Mouse (Mus musculus) midbrain, embryonic 12.5 days (tissue): ENCODE measurements around the gene Casq1. TPM values are rescaled to one million over a fixed set of nuclear protein-coding genes. Genes with fewer than 3 reads are reported as not detected.

ENCODE experiments used
- ATAC-seq: fragments of 200-750 bp; cut with Nextera tagmentation; 2 replicates; pipeline ENCODE4 v1.8.0; 2017; ENCODE audit warnings: low read depth, moderate TSS enrichment, moderate library complexity; ENCODE audit not compliant: low FRiP score
- H3K27ac ChIP-seq: fragments of 300-500 bp; sonication (generic); replicated peaks from 2 replicates; pipeline ENCODE4 v1.5.1; 2016; ENCODE audit warnings: mild to moderate bottlenecking
- H3K27me3 ChIP-seq: fragments of 300-500 bp; sonication (generic); 2 replicates; pipeline ENCODE4 v1.6.1; 2016; ENCODE audit warnings: mild to moderate bottlenecking
- H3K36me3 ChIP-seq: fragments of 300-500 bp; sonication (generic); 2 replicates; pipeline ENCODE4 v1.6.1; 2016
- H3K4me1 ChIP-seq: fragments of 300-500 bp; sonication (generic); 2 replicates; pipeline ENCODE4 v1.6.1; 2016
- H3K4me2 ChIP-seq: fragments of 300-500 bp; sonication (generic); replicated peaks from 2 replicates; pipeline ENCODE4 v1.6.1; 2016; ENCODE audit warnings: mild to moderate bottlenecking, moderate library complexity
- H3K4me3 ChIP-seq: fragments of 300-500 bp; sonication (generic); 2 replicates; pipeline ENCODE4 v1.5.1; 2016; ENCODE audit warnings: mild to moderate bottlenecking
- H3K9ac ChIP-seq: fragments of 300-500 bp; sonication (generic); replicated peaks from 2 replicates; pipeline ENCODE4 v1.6.1; 2016; ENCODE audit warnings: mild to moderate bottlenecking, moderate library complexity
- H3K9me3 ChIP-seq: fragments of 300-500 bp; sonication (generic); 2 replicates; pipeline ENCODE4 v1.6.1; 2016; ENCODE audit warnings: mild to moderate bottlenecking
- WGBS: fragments of 180-500 bp; shearing (Covaris S2); methylation state at CpG from one replicate; pipeline ENCODE4 v1.1.7; 2016; 5-methylcytosine and 5-hydroxymethylcytosine counted together
- polyA plus RNA-seq: library from polyadenylated mRNA; unstranded; fragments of >200 nt; fragmentation: Nextera tagmentation; extraction: Ambion mirVana; gene quantifications from 2 replicates; pipeline ENCODE4 v1.2.1, GENCODE M21; 2016

Casq1 gene
- polyA plus RNA-seq, 1 experiment from 2014 or later: 2.1 TPM

DNA sequence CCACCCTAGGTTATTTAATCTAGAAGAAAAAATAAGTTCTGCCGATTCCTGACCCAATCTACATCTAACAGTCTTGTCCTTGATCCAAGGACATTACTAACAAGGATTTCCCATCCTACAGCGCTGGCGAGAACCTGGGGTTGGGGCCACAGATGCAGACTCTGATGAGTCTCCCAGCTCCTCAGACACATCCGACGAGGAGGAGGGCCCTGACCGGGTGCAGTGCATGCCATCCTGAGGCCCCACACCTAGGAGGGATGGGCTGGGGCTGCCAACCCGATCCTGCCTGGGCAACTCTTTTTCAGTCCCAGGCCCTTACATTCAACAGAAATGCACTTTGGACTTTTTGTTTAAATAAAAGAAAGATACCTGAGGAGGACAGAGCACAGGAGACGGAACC lies 25.2 kb downstream of the Casq1 start:
- H3K9ac ChIP-seq: 0 out of 2 replicates have a peak overlapping the region, but pooled peaks have one; percentile 20
- H3K27me3 ChIP-seq: no peaks in the 10 kb centered on the region
- ATAC-seq: no peak
- H3K4me3 ChIP-seq: no peak overlapping the region
- peaks cover 10% of the 10 kb centered on the region; the same call in 1 of the 2 replicates for H3K4me1 ChIP-seq
- no peak overlapping the region for H3K4me2 ChIP-seq
- no peaks in the 10 kb centered on the region for H3K9me3 ChIP-seq
- 0 out of 2 replicates have a peak overlapping the region, but pooled peaks have one; percentile 56 for H3K27ac ChIP-seq
- H3K36me3 ChIP-seq: peaks cover 84% of the 10 kb centered on the region
- WGBS: 83% methylated on average over 8 of the region's 8 CpGs

DNA sequence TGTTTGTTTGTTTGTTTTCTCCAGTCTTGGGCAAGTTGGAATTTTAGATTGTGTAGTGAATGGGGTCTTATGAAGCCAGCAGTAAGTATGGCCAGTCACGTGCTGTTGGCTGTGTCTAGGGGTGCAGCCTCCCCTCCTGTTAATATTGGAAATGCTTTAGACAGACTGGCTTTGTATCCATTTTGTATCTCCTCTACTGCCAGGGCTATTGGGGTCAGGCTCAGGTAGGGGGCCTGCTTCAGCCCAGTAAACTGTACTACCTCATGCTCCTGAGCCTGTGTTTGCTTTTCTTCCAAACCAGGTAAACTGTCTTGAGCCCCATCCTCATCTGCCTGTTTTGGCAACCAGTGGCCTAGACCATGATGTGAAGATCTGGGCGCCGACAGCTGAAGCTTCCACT lies 27.5 kb downstream of the Casq1 start:
- H3K4me1 ChIP-seq: peaks cover 5% of the 10 kb centered on the region; the same call in 1 of the 2 replicates
- no peak overlapping the region for H3K27ac ChIP-seq
- no peaks in the 10 kb centered on the region for H3K27me3 ChIP-seq
- WGBS: 91% methylated on average over 3 of the region's 3 CpGs
- no peak overlapping the region for H3K4me3 ChIP-seq
- H3K4me2 ChIP-seq: no peak overlapping the region
- peaks cover 83% of the 10 kb centered on the region for H3K36me3 ChIP-seq
- no peak overlapping the region for H3K9ac ChIP-seq
- no peak for ATAC-seq
- H3K9me3 ChIP-seq: no peaks in the 10 kb centered on the region

DNA sequence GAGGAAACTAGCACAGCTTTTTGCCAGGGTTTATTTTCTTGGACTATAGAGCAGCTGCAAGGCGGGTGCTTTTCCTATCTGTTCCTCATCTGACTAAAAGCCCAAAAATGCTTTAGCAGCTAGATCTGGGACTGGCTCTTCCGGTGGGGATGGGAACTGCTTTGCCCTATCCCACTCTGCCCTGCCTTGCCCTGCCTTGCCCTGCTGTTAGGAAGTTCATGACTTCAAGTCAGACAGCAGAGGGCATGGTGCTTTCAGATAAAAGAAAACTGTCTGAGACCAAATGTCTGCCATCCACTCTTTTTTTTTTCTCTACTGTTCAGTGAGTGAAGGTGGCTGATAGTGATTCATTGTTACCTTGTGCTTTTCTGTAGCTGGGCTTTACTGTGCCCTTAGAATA lies 28.1 kb downstream of the Casq1 start:
- Histone ChIP-seq H3K4me3 (no peak overlapping the region), H3K27ac (no peak overlapping the region), H3K9ac (no peak overlapping the region), H3K36me3 (peaks cover 83% of the 10 kb centered on the region), H3K4me2 (no peak overlapping the region), H3K27me3 (no peaks in the 10 kb centered on the region), H3K9me3 (no peaks in the 10 kb centered on the region), H3K4me1 (peaks cover 5% of the 10 kb centered on the region; the same call in 1 of the 2 replicates)
- ATAC-seq: no peak
- 86% methylated on average over 2 of the region's 2 CpGs for WGBS

DNA sequence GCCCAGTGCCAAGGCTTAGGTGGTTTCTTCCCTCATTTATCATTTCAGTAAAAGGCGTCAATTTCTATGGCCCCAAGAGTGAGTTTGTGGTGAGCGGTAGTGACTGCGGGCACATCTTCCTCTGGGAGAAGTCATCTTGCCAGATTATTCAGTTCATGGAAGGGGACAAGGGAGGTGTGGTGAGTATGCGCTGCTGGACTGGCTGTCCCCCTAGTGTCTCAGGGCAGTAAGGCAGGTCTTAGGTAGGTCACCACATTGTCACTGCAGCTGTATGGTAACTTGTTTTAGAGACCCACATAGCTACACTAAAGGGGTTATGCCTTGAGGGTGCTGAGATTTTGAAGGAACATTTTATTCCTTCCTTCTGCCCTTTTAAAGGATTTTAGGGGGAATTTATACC lies 30.8 kb downstream of the Casq1 start:
- H3K27me3 ChIP-seq: no peaks in the 10 kb centered on the region
- peaks cover 81% of the 10 kb centered on the region for H3K36me3 ChIP-seq
- H3K9ac ChIP-seq: no peak overlapping the region
- WGBS: 70% methylated on average over 4 of the region's 4 CpGs
- ATAC-seq: peak; percentile 50; the same call in 1 of the 2 replicates
- H3K4me1 ChIP-seq: no peaks in the 10 kb centered on the region
- H3K27ac ChIP-seq: no peak overlapping the region
- no peaks in the 10 kb centered on the region for H3K9me3 ChIP-seq
- H3K4me3 ChIP-seq: no peak overlapping the region
- no peak overlapping the region for H3K4me2 ChIP-seq

DNA sequence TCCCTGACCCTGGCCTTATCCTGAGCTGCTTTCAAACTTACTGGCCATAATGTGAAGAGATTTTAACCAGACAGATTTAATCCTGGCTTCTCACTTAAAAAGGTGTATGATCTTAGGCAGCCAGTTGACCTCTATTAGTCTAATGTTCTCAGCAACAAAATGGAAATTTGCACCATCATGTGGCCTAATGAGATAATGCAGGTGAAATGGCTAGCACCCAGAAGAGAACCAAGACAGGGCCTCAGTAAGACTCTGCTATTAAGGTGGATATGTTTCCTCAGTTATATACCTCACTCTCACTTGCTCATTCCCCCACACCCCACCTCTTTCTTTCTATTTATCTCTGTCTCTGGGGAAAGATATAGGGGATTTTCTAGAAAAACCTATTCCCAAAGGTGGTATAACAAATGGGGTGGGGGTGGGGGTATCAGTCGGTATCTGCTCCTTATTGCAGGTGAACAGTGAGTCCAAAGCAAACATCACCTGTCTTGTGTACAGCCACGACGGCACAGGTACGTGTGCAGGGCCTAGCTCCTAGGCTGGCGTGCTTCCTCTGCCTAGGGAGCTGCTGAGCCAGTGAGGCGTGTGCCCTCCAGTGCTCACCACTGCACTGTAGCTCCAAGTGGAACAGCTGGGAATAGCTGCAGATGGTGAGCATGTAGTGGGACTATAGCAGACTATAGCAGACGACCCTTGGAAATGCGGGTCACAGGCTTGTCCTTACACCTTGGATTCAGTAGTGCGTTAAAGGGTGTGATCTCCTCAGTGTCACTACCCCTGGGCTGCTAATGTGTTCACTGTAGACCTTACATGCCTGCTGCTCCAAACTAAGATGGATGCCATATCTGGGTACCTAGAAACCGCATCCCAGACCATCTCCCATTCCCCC lies 33.0 kb downstream of the Casq1 start:
- no peak overlapping the region for H3K27ac ChIP-seq
- H3K27me3 ChIP-seq: no peaks in the 10 kb centered on the region
- H3K4me2 ChIP-seq: no peak overlapping the region
- no peak overlapping the region for H3K9ac ChIP-seq
- H3K36me3 ChIP-seq: peaks cover 77% of the 10 kb centered on the region
- H3K4me1 ChIP-seq: no peaks in the 10 kb centered on the region
- no peak overlapping the region for H3K4me3 ChIP-seq
- H3K9me3 ChIP-seq: no peaks in the 10 kb centered on the region
- peak; percentile 19; the same call in 1 of the 2 replicates for ATAC-seq
- WGBS: 95% methylated on average over 10 of the region's 10 CpGs

DNA sequence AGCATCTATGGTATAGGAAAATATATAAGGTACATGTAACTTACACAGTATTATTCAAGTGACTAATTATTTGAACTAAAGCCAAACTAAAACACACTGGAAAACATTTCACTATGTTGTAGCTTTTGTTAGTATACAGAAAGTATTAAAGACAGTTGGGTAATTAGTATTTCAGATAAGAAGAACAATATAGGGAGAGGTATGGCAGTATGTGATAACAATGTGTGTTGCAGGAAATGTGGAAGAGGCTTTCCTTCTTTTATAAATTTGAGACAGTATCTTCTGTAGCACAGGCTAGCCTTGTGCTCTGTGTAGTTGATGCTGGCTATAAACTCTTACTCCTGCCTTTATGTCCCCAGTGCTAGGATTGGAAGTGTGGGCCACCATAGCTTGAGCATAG lies 35.8 kb downstream of the Casq1 start:
- H3K36me3 ChIP-seq: peaks cover 74% of the 10 kb centered on the region
- no peak overlapping the region for H3K9ac ChIP-seq

DNA sequence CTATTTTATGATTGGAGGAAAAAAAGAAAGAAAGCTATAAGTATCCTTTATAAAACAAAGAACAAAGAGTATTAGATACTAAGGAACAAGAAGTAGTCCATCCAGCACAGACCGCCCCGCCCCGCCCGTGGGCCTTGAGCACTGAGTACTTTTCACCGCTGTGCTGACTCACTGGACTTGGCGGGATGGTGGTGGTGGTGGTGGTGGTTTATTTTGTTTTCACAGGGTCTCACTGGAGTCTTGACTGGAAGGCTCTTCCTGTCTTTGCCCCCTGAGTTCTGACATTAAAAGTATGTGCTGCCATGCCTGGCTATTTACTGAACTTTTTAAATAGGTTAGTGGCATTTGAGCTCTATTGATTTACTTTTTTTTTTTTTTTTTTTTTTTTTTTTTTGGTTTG lies 36.6 kb downstream of the Casq1 start:
- ATAC-seq: no peak
- Histone ChIP-seq H3K4me2 (no peak overlapping the region), H3K9ac (no peak overlapping the region), H3K27me3 (no peaks in the 10 kb centered on the region), H3K27ac (no peak overlapping the region), H3K9me3 (no peaks in the 10 kb centered on the region), H3K4me1 (no peaks in the 10 kb centered on the region), H3K4me3 (no peak overlapping the region), H3K36me3 (peaks cover 74% of the 10 kb centered on the region)
- WGBS: 98% methylated on average over 6 of the region's 6 CpGs

More for the DNA sequence above, 35.8 kb downstream of the Casq1 start:
- Histone ChIP-seq H3K4me2 (no peak overlapping the region), H3K9me3 (no peaks in the 10 kb centered on the region), H3K27me3 (no peaks in the 10 kb centered on the region), H3K4me3 (no peak overlapping the region), H3K27ac (no peak overlapping the region), H3K4me1 (no peaks in the 10 kb centered on the region)
- no peak for ATAC-seq

DNA sequence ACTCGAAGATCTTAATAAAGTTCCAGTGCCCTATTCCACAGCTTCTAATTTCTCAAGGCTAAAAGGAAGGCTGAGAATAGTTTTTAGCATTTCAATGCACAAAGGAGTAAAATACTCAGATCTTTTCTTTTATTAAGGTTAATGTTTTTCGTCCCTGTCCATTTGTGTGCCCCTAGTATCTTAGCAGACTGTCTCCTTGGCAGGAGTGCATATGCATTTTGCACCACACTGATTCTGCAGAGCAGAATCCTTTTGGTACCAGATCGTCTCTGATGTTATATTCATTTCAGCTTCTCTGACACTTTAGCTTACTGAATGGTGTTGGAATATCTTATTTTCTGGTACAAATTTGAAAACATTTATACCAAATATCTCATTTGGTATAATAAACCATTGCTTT lies 37.9 kb downstream of the Casq1 start:
- WGBS: 96% methylated on average over 3 of the region's 3 CpGs
- H3K4me3 ChIP-seq: no peak overlapping the region
- H3K9me3 ChIP-seq: no peaks in the 10 kb centered on the region
- no peaks in the 10 kb centered on the region for H3K27me3 ChIP-seq
- ATAC-seq: no peak
- H3K27ac ChIP-seq: no peak overlapping the region
- no peaks in the 10 kb centered on the region for H3K4me1 ChIP-seq
- H3K9ac ChIP-seq: no peak overlapping the region
- peaks cover 69% of the 10 kb centered on the region for H3K36me3 ChIP-seq
- no peak overlapping the region for H3K4me2 ChIP-seq

DNA sequence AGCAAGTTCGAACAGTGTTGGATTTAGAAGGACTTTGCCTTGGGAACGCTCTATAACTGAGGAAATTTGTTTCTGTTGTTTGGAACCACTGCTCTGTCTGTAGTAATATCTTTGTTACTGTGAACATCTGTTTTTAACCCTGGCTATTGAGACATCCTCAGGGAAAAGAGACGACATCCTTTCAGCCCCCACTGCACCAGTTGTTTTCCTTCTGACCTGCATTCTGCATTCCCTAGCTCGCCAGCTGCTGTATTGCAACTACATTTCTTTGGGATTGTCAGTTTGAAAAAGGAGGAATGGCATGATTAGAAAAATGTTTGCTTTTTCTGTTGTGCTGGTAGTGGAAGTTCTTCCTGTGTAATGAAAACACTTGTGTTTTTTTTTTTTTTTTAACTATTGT lies 38.8 kb downstream of the Casq1 start:
- no peaks in the 10 kb centered on the region for H3K4me1 ChIP-seq
- H3K4me3 ChIP-seq: no peak overlapping the region
- H3K27ac ChIP-seq: no peak overlapping the region
- H3K9me3 ChIP-seq: no peaks in the 10 kb centered on the region
- H3K4me2 ChIP-seq: no peak overlapping the region
- ATAC-seq: no peak
- H3K36me3 ChIP-seq: peaks cover 65% of the 10 kb centered on the region
- WGBS: 83% methylated on average over 4 of the region's 4 CpGs
- H3K27me3 ChIP-seq: no peaks in the 10 kb centered on the region
- no peak overlapping the region for H3K9ac ChIP-seq

DNA sequence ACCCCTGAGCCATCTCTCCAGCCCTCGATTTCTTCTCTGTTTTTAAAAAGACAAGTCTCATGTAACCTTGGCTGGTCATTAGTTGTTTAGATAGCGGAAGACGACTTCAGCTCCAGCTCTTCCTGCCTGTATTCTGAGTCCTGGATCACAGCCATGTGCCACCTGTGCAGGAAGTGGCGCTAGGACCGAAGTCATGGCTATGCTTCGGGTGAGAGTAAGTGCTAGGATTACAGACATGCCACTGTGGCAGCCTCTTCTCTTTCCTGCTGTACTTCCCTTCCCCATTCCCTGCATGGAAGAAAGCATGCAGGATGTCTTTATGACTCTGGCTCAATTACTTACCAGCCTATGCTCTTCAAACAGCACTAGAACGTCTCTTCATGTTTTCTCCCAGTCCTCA lies 40.6 kb downstream of the Casq1 start:
- no peaks in the 10 kb centered on the region for H3K4me1 ChIP-seq
- no peak overlapping the region for H3K4me3 ChIP-seq
- H3K9me3 ChIP-seq: no peaks in the 10 kb centered on the region
- peaks cover 70% of the 10 kb centered on the region for H3K36me3 ChIP-seq
- ATAC-seq: no peak
- H3K27ac ChIP-seq: no peak overlapping the region
- H3K4me2 ChIP-seq: no peak overlapping the region
- 78% methylated on average over 7 of the region's 7 CpGs for WGBS
- H3K9ac ChIP-seq: no peak overlapping the region
- H3K27me3 ChIP-seq: no peaks in the 10 kb centered on the region

DNA sequence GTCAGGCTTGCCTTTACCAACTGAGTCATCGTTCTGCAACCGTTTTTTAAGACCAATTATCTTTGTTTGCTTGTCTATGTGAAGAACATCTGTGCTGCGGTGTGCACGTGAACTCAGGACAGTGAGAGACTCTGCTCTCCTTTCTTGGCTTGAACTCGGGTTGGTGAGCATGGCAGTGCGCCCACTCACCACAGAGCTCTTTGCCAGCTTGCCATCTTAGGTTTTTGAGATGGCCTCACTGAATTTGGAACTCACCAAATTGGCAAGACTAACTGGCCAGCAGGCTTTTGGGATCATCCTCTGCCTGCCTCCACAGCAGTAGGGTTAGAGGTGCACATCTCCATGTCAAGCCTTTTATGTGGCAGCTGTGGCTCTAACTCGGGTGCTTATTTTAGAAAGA lies 41.9 kb downstream of the Casq1 start:
- Histone ChIP-seq H3K27me3 (no peaks in the 10 kb centered on the region), H3K27ac (no peak overlapping the region), H3K9ac (no peak overlapping the region), H3K9me3 (no peaks in the 10 kb centered on the region), H3K4me3 (no peak overlapping the region), H3K36me3 (peaks cover 79% of the 10 kb centered on the region), H3K4me2 (no peak overlapping the region), H3K4me1 (no peaks in the 10 kb centered on the region)
- 91% methylated on average over 7 of the region's 7 CpGs for WGBS
- no peak for ATAC-seq

DNA sequence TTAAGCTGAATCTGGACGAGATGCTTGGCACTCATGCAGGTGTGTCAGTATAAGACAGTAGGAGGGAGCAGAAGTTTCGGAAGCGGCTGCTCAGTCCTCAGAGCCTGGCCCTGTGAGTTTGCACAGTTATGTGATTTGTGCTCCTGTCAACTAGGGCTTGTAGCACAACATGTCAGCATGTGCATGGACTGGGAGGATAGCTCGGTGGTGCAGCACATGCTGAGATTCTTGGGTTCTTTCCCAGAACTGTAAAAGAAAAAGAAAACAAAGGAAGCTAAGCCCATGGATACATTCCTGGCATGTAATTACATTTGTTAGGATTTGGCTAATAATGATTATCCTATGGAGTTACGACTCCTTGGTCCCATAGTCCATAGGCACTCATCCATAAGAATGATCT lies 46.5 kb downstream of the Casq1 start:
- H3K4me1 ChIP-seq: no peaks in the 10 kb centered on the region
- no peak overlapping the region for H3K27ac ChIP-seq
- no peaks in the 10 kb centered on the region for H3K27me3 ChIP-seq
- H3K9ac ChIP-seq: no peak overlapping the region
- H3K4me2 ChIP-seq: no peak overlapping the region
- H3K36me3 ChIP-seq: peaks cover 86% of the 10 kb centered on the region
- H3K4me3 ChIP-seq: no peak overlapping the region
- 86% methylated on average over 5 of the region's 5 CpGs for WGBS
- H3K9me3 ChIP-seq: no peaks in the 10 kb centered on the region
- ATAC-seq: no peak
